Comparison of ENCODE assay signal across 8 mouse cellular contexts in the genomic region with DNA sequence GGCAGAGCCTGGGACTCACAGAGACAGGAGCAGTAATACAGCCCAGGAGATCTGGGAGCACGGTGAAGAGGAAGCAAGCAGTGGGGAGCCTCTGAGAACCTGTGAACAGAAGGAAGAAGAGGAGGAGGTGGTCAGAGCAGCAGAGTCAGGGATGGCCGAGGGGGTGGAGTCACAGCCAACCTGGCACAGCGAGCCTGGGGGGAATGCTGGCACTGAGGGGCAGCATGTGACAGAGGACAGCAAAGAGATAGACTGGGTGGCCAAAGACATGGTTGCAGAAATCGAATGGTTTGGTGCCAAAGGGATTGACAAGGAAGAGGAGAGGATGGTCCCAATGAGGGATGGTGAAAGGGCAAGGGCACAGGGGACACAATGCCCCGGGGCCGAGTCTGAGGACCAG. TPM values are rescaled to one million over a fixed set of nuclear protein-coding genes. Genes with fewer than 3 reads are reported as not detected.
DNase-seq lines count a peak whose midpoint lies in the region; ATAC-seq lines count a peak whose summit lies in the region.

Gene Cln3 (minus strand): TSS at position 101 of the 400 bp plus-strand sequence.

- H3K27me3 ChIP-seq in heart, embryonic 10.5 days (ENCODE audit: insufficient read depth, poor library complexity, severe bottlenecking), result peaks cover 48% of the 10 kb centered on the region
- peaks cover 24% of the 10 kb centered on the region for H3K27me3 ChIP-seq in midbrain, embryonic 13.5 days

- peaks cover 30% of the 10 kb centered on the region for H3K4me1 ChIP-seq in heart, embryonic 10.5 days
- H3K4me1 ChIP-seq in midbrain, embryonic 13.5 days (replicated peaks), result peaks cover 20% of the 10 kb centered on the region

- no peaks in the 10 kb centered on the region for H3K36me3 ChIP-seq in heart, embryonic 10.5 days
- 0 out of 2 replicates have a peak, but pooled peaks cover under 1% of the 10 kb centered on the region for H3K36me3 ChIP-seq in midbrain, embryonic 13.5 days

- WGBS in heart, embryonic 10.5 days, result 62% methylated on average over 6 of the region's 6 CpGs
- 85% methylated on average over 6 of the region's 6 CpGs for WGBS in large intestine, adult 2 months
- WGBS in midbrain, embryonic 13.5 days, result 81% methylated on average over 6 of the region's 6 CpGs

- ATAC-seq in activated CD4-positive, CD25-positive, alpha-beta regulatory T cell, adult 4 months, result no peak
- no peak for ATAC-seq in midbrain, embryonic 13.5 days

- intact Hi-C loops in gastrocnemius, postnatal 36 days (cut with DNase I), result loop anchor here (2.0 to 5.0 kb wide), 2 partner anchors 51 to 112 kb away; partner anchors contain the start of genes Bola2 and Slx1b

- H3K4me3 ChIP-seq in heart, embryonic 10.5 days, result no peak within 1 kb of the TSS
- H3K4me3 ChIP-seq in midbrain, embryonic 13.5 days (replicated peaks), result no peak within 1 kb of the TSS

- H3K9me3 ChIP-seq in heart, embryonic 10.5 days, result no peaks in the 10 kb centered on the region
- H3K9me3 ChIP-seq in midbrain, embryonic 13.5 days, result no peaks in the 10 kb centered on the region

- H3K4me2 ChIP-seq in midbrain, embryonic 13.5 days (replicated peaks), result no peak within 1 kb of the TSS

- H3K27ac ChIP-seq in heart, embryonic 10.5 days, result no peak within 1 kb of the TSS
- H3K27ac ChIP-seq in midbrain, embryonic 13.5 days, result no peak within 1 kb of the TSS

- H3K9ac ChIP-seq in midbrain, embryonic 13.5 days (replicated peaks), result no peak within 1 kb of the TSS

- DNase-seq in heart, embryonic 10.5 days (ENCODE audit: low spot score), result no peak
- DNase-seq in heart, adult 11 months, result no peak
- DNase-seq in gastrocnemius, postnatal 36 days, result no peak
- DNase-seq in large intestine, adult 2 months (ENCODE audit: low read depth, low spot score), result no peak
- no peak for DNase-seq in retina, embryonic 14.5 days (ENCODE audit: low spot score)
- DNase-seq in MN1 (ENCODE audit: low spot score), result no peak

RNA-seq across cellular contexts. Expression of gene Cln3, which starts in this region (rescaled TPM):
- polyA plus RNA-seq in heart, embryonic 10.5 days (2016; fragmentation: Nextera tagmentation; extraction: Ambion mirVana), result 19.8 and 23.3 TPM in 2 replicates
- 10 to 100 TPM; 42.7 to 46.2 TPM for polyA plus RNA-seq in activated CD4-positive, CD25-positive, alpha-beta regulatory T cell, adult 4 months (2017; shearing (Covaris generic))
- 10 to 100 TPM; 10.7 to 11.0 TPM for total RNA-seq in gastrocnemius, postnatal 36 days (2021)
- 35.0 and 37.1 TPM in 2 replicates for polyA plus RNA-seq in large intestine, adult 2 months (2012; rRNA removed)
- 27.7 and 28.8 TPM in 2 replicates for polyA plus RNA-seq in midbrain, embryonic 13.5 days (2015; fragmentation: Nextera tagmentation; extraction: Ambion mirVana)
